Mouse (Mus musculus): ENCODE results near the gene B3gnt8. TPM values are rescaled to one million over a fixed set of nuclear protein-coding genes. Genes with fewer than 3 reads are reported as not detected.
A peak's percentile ranks its signal among the peaks of the same experiment; 100 is the strongest.

B3gnt8 gene
- polyA plus RNA-seq, 1 experiment: 8.2 TPM

DNA sequence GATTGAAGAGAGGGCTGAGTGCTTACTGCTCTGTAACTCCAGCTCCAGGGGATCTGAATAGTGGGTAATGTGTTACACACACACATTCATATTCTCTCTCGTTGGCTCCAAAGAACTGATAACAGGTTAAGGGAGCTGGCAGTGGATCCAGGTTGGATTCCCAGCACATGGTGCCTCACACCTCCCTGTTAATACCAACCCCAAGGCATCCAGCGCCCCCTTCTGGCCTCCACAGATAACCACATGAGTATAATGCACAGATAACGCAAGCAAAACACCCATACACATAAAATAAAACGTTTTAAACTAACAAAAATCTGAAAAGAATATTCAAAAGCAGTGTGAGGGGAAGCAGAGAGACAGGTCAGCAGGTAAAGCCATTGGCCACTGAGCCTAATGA, 46.0 kb downstream of the B3gnt8 start:
- 52% methylated on average over 4 of the region's 4 CpGs for WGBS
- H3K4me3 ChIP-seq (ENCODE audit: low read depth, low read length): no peak overlapping the region
- no peak overlapping the region for H3K27ac ChIP-seq (ENCODE audit: insufficient read depth, low read depth, low read length)
- peaks cover 7% of the 10 kb centered on the region for H3K4me1 ChIP-seq (ENCODE audit: control insufficient read depth, insufficient read depth, insufficient read length, low read length)
- peaks cover 15% of the 10 kb centered on the region for H3K27me3 ChIP-seq (ENCODE audit: control insufficient read depth, insufficient read depth, low read length)
- TF ChIP-seq CTCF (IDR thresholded peaks at IDR 0.05; ENCODE audit: extremely low read depth, insufficient read length, insufficient replicate concordance, low read depth, low read length): peak; percentile 18; the same call in 1 of the 2 replicates
- TF ChIP-seq POLR2A (IDR thresholded peaks at IDR 0.05; ENCODE audit: low read depth, low read length): no peak
- H3K36me3 ChIP-seq (ENCODE audit: control insufficient read depth, insufficient read depth, low read length): peaks cover 9% of the 10 kb centered on the region; the same call in 1 of the 2 replicates

DNA sequence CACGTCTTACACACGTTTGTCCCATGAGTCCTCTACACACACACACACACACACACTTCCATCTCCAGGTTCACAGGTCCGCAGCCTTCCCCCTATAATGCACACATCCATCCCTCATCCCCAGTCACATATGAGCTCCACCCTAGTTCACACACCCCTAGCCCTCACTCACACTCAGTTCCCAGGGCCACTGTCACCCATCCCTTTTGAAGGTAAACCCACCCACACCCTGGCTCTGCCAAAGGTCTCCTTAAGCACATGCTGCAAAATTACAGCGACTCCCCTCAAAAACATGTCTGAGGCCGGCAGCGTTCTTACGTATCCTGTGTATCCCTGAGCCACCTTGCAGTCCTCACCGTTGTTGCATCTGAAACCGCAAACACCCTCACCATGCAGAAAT, 47.8 kb downstream of the B3gnt8 start:
- no peak overlapping the region for H3K27ac ChIP-seq (ENCODE audit: insufficient read depth, low read depth, low read length)
- no peaks in the 10 kb centered on the region for H3K36me3 ChIP-seq (ENCODE audit: control insufficient read depth, insufficient read depth, low read length)
- no peak for TF ChIP-seq CTCF (IDR thresholded peaks at IDR 0.05; ENCODE audit: extremely low read depth, insufficient read length, insufficient replicate concordance, low read depth, low read length)
- no peak for TF ChIP-seq POLR2A (IDR thresholded peaks at IDR 0.05; ENCODE audit: low read depth, low read length)
- WGBS: 15% methylated on average over 9 of the region's 9 CpGs
- H3K4me1 ChIP-seq (ENCODE audit: control insufficient read depth, insufficient read depth, insufficient read length, low read length): peaks cover 7% of the 10 kb centered on the region
- peak overlapping the region; percentile 36; the same call in 1 of the 2 replicates for H3K4me3 ChIP-seq (ENCODE audit: low read depth, low read length)
- peaks cover 15% of the 10 kb centered on the region for H3K27me3 ChIP-seq (ENCODE audit: control insufficient read depth, insufficient read depth, low read length)

DNA sequence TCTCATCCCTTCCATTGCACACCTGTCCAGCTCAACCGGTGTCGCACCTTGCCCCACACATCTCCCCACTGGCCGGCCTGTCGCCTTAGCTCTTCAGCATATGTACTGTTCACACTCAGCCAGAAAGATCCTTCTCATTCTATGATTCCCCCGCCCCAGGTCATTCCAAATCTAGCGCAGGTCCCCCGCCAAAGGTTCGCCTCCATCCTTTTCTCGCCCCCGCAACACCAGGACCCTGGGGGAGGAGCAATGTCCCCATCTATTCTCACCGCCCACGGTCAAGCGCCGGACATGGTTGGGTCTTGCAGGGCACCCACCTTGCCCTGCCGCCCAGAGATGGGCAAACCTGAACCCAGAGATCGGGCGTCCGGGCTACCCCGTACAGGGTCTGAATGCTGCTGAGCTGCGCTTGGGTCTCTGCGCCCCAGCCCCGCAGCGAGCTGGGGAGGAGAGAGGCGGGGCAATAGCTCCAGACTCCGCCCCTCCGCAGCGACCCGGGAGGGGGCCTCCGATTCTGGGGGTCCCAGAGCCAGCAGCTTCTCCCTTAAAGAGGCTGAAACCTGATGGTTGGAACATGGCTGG, 48.4 kb downstream of the B3gnt8 start, which contains the start of gene Tmem91:
Gene Tmem91, minus strand, starts transcription at position 448 of the 582 bp plus-strand sequence.
- no peaks in the 10 kb centered on the region for H3K36me3 ChIP-seq (ENCODE audit: control insufficient read depth, insufficient read depth, low read length)
- H3K27ac ChIP-seq (ENCODE audit: insufficient read depth, low read depth, low read length): no peak within 1 kb of the TSS
- H3K27me3 ChIP-seq (ENCODE audit: control insufficient read depth, insufficient read depth, low read length): peaks cover 15% of the 10 kb centered on the region
- 2% methylated on average over 29 of the region's 29 CpGs for WGBS
- peak within 1 kb of the TSS; percentile 36 for H3K4me3 ChIP-seq (ENCODE audit: low read depth, low read length)
- peaks cover 7% of the 10 kb centered on the region for H3K4me1 ChIP-seq (ENCODE audit: control insufficient read depth, insufficient read depth, insufficient read length, low read length)
- no peak for TF ChIP-seq CTCF (IDR thresholded peaks at IDR 0.05; ENCODE audit: extremely low read depth, insufficient read length, insufficient replicate concordance, low read depth, low read length)
- TF ChIP-seq POLR2A (IDR thresholded peaks at IDR 0.05; ENCODE audit: low read depth, low read length): no peak

GRCm38 (mm10) chr7:25675405-25675804, 49.0 kb downstream of the B3gnt8 start:
- Histone ChIP-seq H3K4me3 (ENCODE audit: low read depth, low read length) (no peak overlapping the region), H3K36me3 (ENCODE audit: control insufficient read depth, insufficient read depth, low read length) (no peaks in the 10 kb centered on the region), H3K4me1 (ENCODE audit: control insufficient read depth, insufficient read depth, insufficient read length, low read length) (peaks cover 7% of the 10 kb centered on the region), H3K27ac (ENCODE audit: insufficient read depth, low read depth, low read length) (no peak overlapping the region), H3K27me3 (ENCODE audit: control insufficient read depth, insufficient read depth, low read length) (peaks cover 15% of the 10 kb centered on the region)
- TF ChIP-seq CTCF (IDR thresholded peaks at IDR 0.05; ENCODE audit: extremely low read depth, insufficient read length, insufficient replicate concordance, low read depth, low read length) (no peak), POLR2A (IDR thresholded peaks at IDR 0.05; ENCODE audit: low read depth, low read length) (no peak)
- WGBS: 51% methylated on average over 6 of the region's 6 CpGs

DNA sequence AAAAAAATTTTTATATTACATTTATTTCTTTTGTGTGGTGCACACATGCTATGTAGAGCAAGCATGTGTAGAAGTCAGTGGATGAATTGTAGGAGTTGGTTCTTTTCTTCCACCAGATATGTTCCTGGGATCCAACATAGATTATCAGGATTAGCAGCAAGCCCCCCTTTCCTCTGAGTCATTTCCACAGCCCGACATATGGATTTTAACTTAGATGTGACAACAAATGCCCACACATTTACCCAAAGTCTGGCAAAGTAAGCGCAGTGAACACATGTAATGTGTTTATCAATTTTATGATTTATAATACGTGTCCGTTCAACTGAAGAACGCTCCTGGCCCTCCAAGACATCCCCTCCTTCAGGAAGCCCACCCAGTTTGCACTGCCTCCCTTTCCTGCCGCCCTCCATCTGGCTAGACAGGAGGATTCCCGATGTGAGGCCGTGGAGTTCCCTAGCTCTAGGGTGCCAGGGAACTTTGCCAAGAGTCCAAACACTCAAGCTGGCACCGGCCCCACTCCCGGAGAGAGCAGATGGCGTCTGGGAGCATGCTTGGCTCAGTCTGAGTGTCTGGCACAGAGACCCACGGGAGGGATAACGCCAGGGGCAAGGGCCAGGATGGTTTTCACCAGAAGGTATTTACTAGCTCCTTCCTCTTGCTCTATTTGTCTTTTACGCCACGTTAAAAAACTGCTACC, 49.8 kb downstream of the B3gnt8 start:
- no peak overlapping the region for H3K27ac ChIP-seq (ENCODE audit: insufficient read depth, low read depth, low read length)
- no peak overlapping the region for H3K4me3 ChIP-seq (ENCODE audit: low read depth, low read length)
- peaks cover 7% of the 10 kb centered on the region for H3K4me1 ChIP-seq (ENCODE audit: control insufficient read depth, insufficient read depth, insufficient read length, low read length)
- no peaks in the 10 kb centered on the region for H3K36me3 ChIP-seq (ENCODE audit: control insufficient read depth, insufficient read depth, low read length)
- 17% methylated on average over 15 of the region's 15 CpGs for WGBS
- TF ChIP-seq POLR2A (IDR thresholded peaks at IDR 0.05; ENCODE audit: low read depth, low read length): no peak
- no peak for TF ChIP-seq CTCF (IDR thresholded peaks at IDR 0.05; ENCODE audit: extremely low read depth, insufficient read length, insufficient replicate concordance, low read depth, low read length)
- H3K27me3 ChIP-seq (ENCODE audit: control insufficient read depth, insufficient read depth, low read length): peaks cover 15% of the 10 kb centered on the region

DNA sequence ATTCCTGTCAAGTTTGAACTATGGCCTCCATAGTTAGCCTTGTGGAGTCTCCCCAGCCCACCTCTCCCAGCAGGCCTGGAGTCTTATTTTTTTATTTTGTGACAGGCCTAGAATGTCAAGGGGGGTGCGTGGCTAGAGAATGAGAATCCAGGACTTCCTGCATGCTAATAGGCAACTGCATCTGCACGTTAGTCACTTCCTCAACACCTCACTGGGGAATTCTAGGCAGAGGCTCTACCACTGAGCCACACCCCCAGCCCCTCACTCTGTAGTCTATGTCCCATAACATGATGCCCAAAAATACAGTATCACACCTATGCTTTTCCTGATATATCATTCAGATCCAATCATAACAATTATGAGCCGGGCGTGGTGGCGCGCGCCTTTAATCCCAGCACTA, 50.6 kb downstream of the B3gnt8 start:
- TF ChIP-seq POLR2A (IDR thresholded peaks at IDR 0.05; ENCODE audit: low read depth, low read length) (no peak), CTCF (IDR thresholded peaks at IDR 0.05; ENCODE audit: extremely low read depth, insufficient read length, insufficient replicate concordance, low read depth, low read length) (no peak)
- 90% methylated on average over 7 of the region's 7 CpGs for WGBS
- Histone ChIP-seq H3K4me3 (ENCODE audit: low read depth, low read length) (no peak overlapping the region), H3K27me3 (ENCODE audit: control insufficient read depth, insufficient read depth, low read length) (peaks cover 15% of the 10 kb centered on the region), H3K4me1 (ENCODE audit: control insufficient read depth, insufficient read depth, insufficient read length, low read length) (peaks cover 10% of the 10 kb centered on the region), H3K36me3 (ENCODE audit: control insufficient read depth, insufficient read depth, low read length) (no peaks in the 10 kb centered on the region), H3K27ac (ENCODE audit: insufficient read depth, low read depth, low read length) (no peak overlapping the region)

- TF ChIP-seq CTCF (IDR thresholded peaks at IDR 0.05; ENCODE audit: extremely low read depth, insufficient read length, insufficient replicate concordance, low read depth, low read length): no peak
- no peak for TF ChIP-seq POLR2A (IDR thresholded peaks at IDR 0.05; ENCODE audit: low read depth, low read length)
- Histone ChIP-seq H3K27ac (ENCODE audit: insufficient read depth, low read depth, low read length) (peak overlapping the region; percentile 92), H3K27me3 (ENCODE audit: control insufficient read depth, insufficient read depth, low read length) (peaks cover 7% of the 10 kb centered on the region), H3K4me3 (ENCODE audit: low read depth, low read length) (no peak overlapping the region), H3K36me3 (ENCODE audit: control insufficient read depth, insufficient read depth, low read length) (no peaks in the 10 kb centered on the region), H3K4me1 (ENCODE audit: control insufficient read depth, insufficient read depth, insufficient read length, low read length) (peaks cover 13% of the 10 kb centered on the region)
- 7% methylated on average over 6 of the region's 6 CpGs for WGBS
Measured at GRCm38 (mm10) chr7:25679971-25680370, 53.5 kb downstream of the B3gnt8 start.

Data from small intestine, adult 2 months (tissue).